ENCODE assay signal across 8 mouse cellular contexts in the genomic region with DNA sequence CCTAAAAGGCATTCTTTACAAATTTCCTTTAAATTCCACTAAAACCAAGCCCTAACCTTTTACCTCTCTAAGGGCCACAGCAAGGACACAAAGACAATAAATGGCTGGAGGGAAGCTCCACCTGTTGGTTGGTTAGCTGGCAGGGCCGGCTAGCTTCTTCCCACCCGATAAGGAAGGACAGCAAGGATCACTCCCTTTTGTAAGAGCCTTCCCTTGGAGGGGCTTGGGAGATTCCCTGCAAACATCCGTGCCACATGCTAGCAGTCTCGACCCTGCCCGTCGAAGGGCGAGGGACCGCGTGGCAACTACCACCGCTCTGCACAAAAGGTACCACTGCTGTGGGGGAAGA. TPM values are rescaled to one million over a fixed set of nuclear protein-coding genes. Genes with fewer than 3 reads are reported as not detected.
DNase-seq lines count a peak whose midpoint lies in the region; ATAC-seq and TF ChIP-seq lines count a peak whose summit lies in the region.

No protein-coding gene starts in this region.

- peak overlapping the region; percentile 94 for H3K4me2 ChIP-seq in kidney, embryonic 15.5 days
- peak overlapping the region; percentile 93 for H3K4me2 ChIP-seq in hindbrain, embryonic 15.5 days
- peak overlapping the region; percentile 99 for H3K4me2 ChIP-seq in midbrain, embryonic 13.5 days (replicated peaks)

- no peaks in the 10 kb centered on the region for H3K27me3 ChIP-seq in kidney, embryonic 15.5 days
- H3K27me3 ChIP-seq in hindbrain, embryonic 15.5 days: no peaks in the 10 kb centered on the region
- H3K27me3 ChIP-seq in midbrain, embryonic 13.5 days: no peaks in the 10 kb centered on the region

- peak overlapping the region; percentile 65 for H3K9ac ChIP-seq in kidney, embryonic 15.5 days
- peak overlapping the region; percentile 94 for H3K9ac ChIP-seq in hindbrain, embryonic 15.5 days
- H3K9ac ChIP-seq in midbrain, embryonic 13.5 days (replicated peaks): peak overlapping the region; percentile 80

- no peak for TF ChIP-seq POLR2A in brain, embryonic 14.5 days (IDR thresholded peaks at IDR 0.05; ENCODE audit: borderline replicate concordance, extremely low read depth, insufficient read depth, insufficient read length, poor library complexity, severe bottlenecking)

- H3K36me3 ChIP-seq in kidney, embryonic 15.5 days: peaks cover 23% of the 10 kb centered on the region
- peaks cover 7% of the 10 kb centered on the region; the same call in 1 of the 2 replicates for H3K36me3 ChIP-seq in hindbrain, embryonic 15.5 days
- H3K36me3 ChIP-seq in midbrain, embryonic 13.5 days: peaks cover 24% of the 10 kb centered on the region

- no peak for DNase-seq in kidney, postnatal 4 days
- DNase-seq in brain, embryonic 14.5 days (ENCODE audit: low read depth): no peak
- no peak for DNase-seq in thymus, adult 18-20 months
- DNase-seq in urinary bladder, postnatal 10 days (ENCODE audit: low spot score): no peak
- no peak for DNase-seq in left cerebral cortex, adult 18-20 months (ENCODE audit: low spot score in 2 of 2)

- H3K9me3 ChIP-seq in kidney, embryonic 15.5 days (replicated peaks): no peaks in the 10 kb centered on the region
- no peaks in the 10 kb centered on the region for H3K9me3 ChIP-seq in hindbrain, embryonic 15.5 days
- H3K9me3 ChIP-seq in midbrain, embryonic 13.5 days: no peaks in the 10 kb centered on the region

- peak overlapping the region; percentile 99 for H3K27ac ChIP-seq in kidney, embryonic 15.5 days
- H3K27ac ChIP-seq in hindbrain, embryonic 15.5 days (replicated peaks): peak overlapping the region; percentile 100
- peak overlapping the region; percentile 100 for H3K27ac ChIP-seq in midbrain, embryonic 13.5 days

- ATAC-seq in kidney, embryonic 15.5 days (replicated peaks; ENCODE audit: low FRiP score): no peak
- no peak for ATAC-seq in hindbrain, embryonic 15.5 days (ENCODE audit: low FRiP score, low read depth)
- no peak for ATAC-seq in midbrain, embryonic 13.5 days

- peaks cover 35% of the 10 kb centered on the region for H3K4me1 ChIP-seq in kidney, embryonic 15.5 days
- H3K4me1 ChIP-seq in hindbrain, embryonic 15.5 days (replicated peaks): peaks cover 32% of the 10 kb centered on the region
- H3K4me1 ChIP-seq in midbrain, embryonic 13.5 days (replicated peaks): peaks cover 32% of the 10 kb centered on the region

- peak overlapping the region; percentile 81 for H3K4me3 ChIP-seq in kidney, embryonic 15.5 days (replicated peaks)
- peak overlapping the region; percentile 75 for H3K4me3 ChIP-seq in hindbrain, embryonic 15.5 days
- H3K4me3 ChIP-seq in midbrain, embryonic 13.5 days (replicated peaks): peak overlapping the region; percentile 97

- WGBS in kidney, embryonic 15.5 days: under 1% methylated on average over 10 of the region's 10 CpGs
- WGBS in hindbrain, embryonic 15.5 days: 0% methylated on average over 10 of the region's 10 CpGs
- WGBS in midbrain, embryonic 13.5 days: under 1% methylated on average over 10 of the region's 10 CpGs

- peak; percentile 12; the same call in 1 of the 2 replicates for TF ChIP-seq CTCF in brain, embryonic 14.5 days (IDR thresholded peaks at IDR 0.05; ENCODE audit: borderline replicate concordance, extremely low read depth, insufficient read depth, insufficient read length)

RNA-seq across cellular contexts. Expression of a gene that starts 1.0 kb away (rescaled TPM):
- 721 and 908 TPM in 2 replicates for polyA plus RNA-seq in kidney, embryonic 15.5 days (2015; fragmentation: Nextera tagmentation; extraction: Ambion mirVana)
- polyA plus RNA-seq in brain, embryonic 14.5 days (2012; rRNA removed): 563 and 565 TPM in 2 replicates
- 767 and 770 TPM in 2 replicates for polyA plus RNA-seq in hindbrain, embryonic 15.5 days (2015; fragmentation: Nextera tagmentation; extraction: Ambion mirVana)
- polyA plus RNA-seq in midbrain, embryonic 13.5 days (2015; fragmentation: Nextera tagmentation; extraction: Ambion mirVana): 644 and 657 TPM in 2 replicates
- 100 to 1,000 TPM; 555 to 587 TPM for total RNA-seq in left cerebral cortex, adult 18-20 months (2021)
